Mouse (Mus musculus): ENCODE results near the gene Smarcc1.
A peak's percentile ranks its signal among the peaks of the same experiment; 100 is the strongest.

Smarcc1 gene

GRCm38 (mm10) chr9:110284075-110284697, 166.7 kb downstream of the Smarcc1 start:
- DNase-seq (ENCODE audit: low spot score), result no peak

GRCm38 (mm10) chr9:110287321-110287924, 169.9 kb downstream of the Smarcc1 start:
- DNase-seq (ENCODE audit: low spot score), result peak; percentile 23

Measured in testis, postnatal 10 days (tissue).